Mouse (Mus musculus): Measurements from ENCODE around the gene Gm3739. TPM values are rescaled to one million over a fixed set of nuclear protein-coding genes. Genes with fewer than 3 reads are reported as not detected.
"Not testable (repeated sequence)": the region's sequence is repeated elsewhere in the genome, so short reads cannot be mapped to it uniquely, and the experiment has no call there.

The Gm3739 gene
- under 1 TPM in 1 of 2 experiments, not detected in 1; 0.21 TPM for total RNA-seq (2021)
- long read RNA-seq, experiment 1 = 0 reads
- long read RNA-seq, experiment 2 = 0 reads

- peak; percentile 4 for DNase-seq
- intact Hi-C loops (cut with DNase I; ENCODE audit: low total_unique reads) = not testable (repeated sequence)
Measured at GRCm38 (mm10) chr14:7314661-7315060, at the start of gene Gm3739. Gene Gm3739 (minus strand): TSS chr14:7315049.

GRCm38 (mm10) chr14:7332295-7332694, 17.4 kb upstream of the Gm3739 start, which contains the start of gene Gm5797:
Gene Gm5797 (minus strand): TSS chr14:7332395.
- intact Hi-C loops (cut with DNase I; ENCODE audit: low total_unique reads); DNase-seq: not testable (repeated sequence)

- peak; percentile 3 for DNase-seq
- intact Hi-C loops (cut with DNase I; ENCODE audit: low total_unique reads) = not testable (repeated sequence)
Measured at GRCm38 (mm10) chr14:7315093-7315492, 244 bp upstream of the Gm3739 start.

- DNase-seq; intact Hi-C loops (cut with DNase I; ENCODE audit: low total_unique reads): not testable (repeated sequence)
Measured at GRCm38 (mm10) chr14:7264614-7265013, 50.2 kb downstream of the Gm3739 start, which contains the start of gene Gm3727. Gene Gm3727 (minus strand): TSS chr14:7264714.

Other genes with a start within 250 kb of the Gm3739 start
- gene Gm3696, start 214.4 kb downstream of the Gm3739 start, total RNA-seq (2021) = under 1 TPM in 1 of 2 experiments, not detected in 1; 0.64 TPM
- gene Gm6676, start 189.6 kb downstream of the Gm3739 start, total RNA-seq (2021) = not detected
- under 1 TPM in 1 of 2 experiments, not detected in 1; 0.18 TPM for gene Gm3512, start 140.5 kb downstream of the Gm3739 start, total RNA-seq (2021)
- not detected for gene Gm16434, start 120.5 kb downstream of the Gm3739 start, total RNA-seq (2021)
- gene Gm3727, start 50.3 kb downstream of the Gm3739 start, total RNA-seq (2021) = not detected
- gene Gm5797, start 17.3 kb upstream of the Gm3739 start, total RNA-seq (2021) = not detected
- gene Gm8374, start 50.1 kb upstream of the Gm3739 start, total RNA-seq (2021) = not detected
- gene Gm3755, start 135.9 kb upstream of the Gm3739 start, total RNA-seq (2021) = not detected
- not detected for gene Gm3752, start 168.7 kb upstream of the Gm3739 start, total RNA-seq (2021)

Data from gastrocnemius, postnatal 14 days (tissue).